10 mouse cellular contexts compared by ENCODE assay signal in the genomic region with DNA sequence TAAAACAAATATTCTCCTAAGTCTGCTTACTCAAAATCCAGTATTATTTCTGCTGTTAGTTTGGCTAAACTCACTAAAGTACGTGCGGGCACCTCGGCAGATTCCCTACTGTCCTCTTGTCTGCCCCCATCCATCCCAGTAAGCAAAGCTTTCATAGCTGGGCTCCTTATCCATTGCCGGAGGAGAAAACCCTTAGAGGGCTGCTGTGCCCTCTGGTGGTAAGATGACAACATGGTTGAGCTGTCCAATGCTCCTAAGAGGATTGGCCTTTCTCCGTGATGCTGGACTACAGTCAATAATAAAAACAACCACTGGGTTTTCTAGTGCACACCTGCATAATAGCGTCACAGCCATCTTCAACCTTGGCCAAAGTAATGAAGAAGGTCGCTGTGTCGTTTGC. TPM values are rescaled to one million over a fixed set of nuclear protein-coding genes. Genes with fewer than 3 reads are reported as not detected.
DNase-seq lines count a peak whose midpoint lies in the region; ATAC-seq and TF ChIP-seq lines count a peak whose summit lies in the region.
"Had no signal": no experiment of that assay in that cellular context is flagged by ENCODE, and none has a peak within 500 bp of the region (broad histone marks: within the 10 kb centered on the region; RNA-seq: fewer than 3 reads in every experiment).

No protein-coding gene starts in this region.

- intact Hi-C loops in heart, adult 2 months (cut with DNase I), result loop anchor here (2.0 kb wide), 1 partner anchor 22 kb away; no protein-coding TSS in a partner anchor
- intact Hi-C loops in heart, postnatal 36 days (cut with DNase I), result loop anchor here (1.0 to 2.0 kb wide), 2 partner anchors 78 to 116 kb away; a partner anchor contains a TSS
- intact Hi-C loops in left cerebral cortex, postnatal 14 days (cut with DNase I), result loop anchor here (2.0 to 10.0 kb wide), 2 partner anchors 116 to 732 kb away; no protein-coding TSS in a partner anchor

- no peaks in the 10 kb centered on the region for H3K36me3 ChIP-seq in heart, adult 2 months (ENCODE audit: control insufficient read depth, insufficient read depth, low read length)
- no peaks in the 10 kb centered on the region for H3K36me3 ChIP-seq in heart, embryonic 11.5 days (ENCODE audit: control insufficient read depth, insufficient read depth, low read length)
- no peaks in the 10 kb centered on the region for H3K36me3 ChIP-seq in ES-E14 (ENCODE audit: control insufficient read depth, insufficient read depth, low read length, poor library complexity, severe bottlenecking)
- H3K36me3 ChIP-seq in neural tube, embryonic 14.5 days (ENCODE audit: control insufficient read depth, insufficient read depth, low read length), result no peaks in the 10 kb centered on the region
- H3K36me3 ChIP-seq: G1E had no signal

- H3K4me3 ChIP-seq in heart, adult 2 months, result no peak overlapping the region
- no peak overlapping the region for H3K4me3 ChIP-seq in heart, embryonic 11.5 days (ENCODE audit: low read depth, low read length)
- no peak overlapping the region for H3K4me3 ChIP-seq in ES-E14 (ENCODE audit: insufficient read depth in 1 of 2, low read depth in 1 of 2, low read length in 2 of 2, poor library complexity in 1 of 2, severe bottlenecking in 1 of 2)
- no peak overlapping the region for H3K4me3 ChIP-seq in neural tube, embryonic 14.5 days (ENCODE audit: low read depth, low read length)
- H3K4me3 ChIP-seq: myocyte had no signal

- in situ Hi-C loops in ES-E14 (cut with MboI; ENCODE audit: low sequenced_read_pairs in 2 of 2, unreplicated experiment in 2 of 2), result no loop called here

- no peaks in the 10 kb centered on the region for H3K79me2 ChIP-seq in heart, adult 2 months (replicated peaks; ENCODE audit: control insufficient read depth, insufficient read depth, low read length)

- H3K27ac ChIP-seq in heart, adult 2 months, result no peak overlapping the region
- no peak overlapping the region for H3K27ac ChIP-seq in heart, embryonic 11.5 days (ENCODE audit: low read depth, low read length)
- H3K27ac ChIP-seq in ES-E14 (ENCODE audit: insufficient read depth, low read depth, low read length, poor library complexity, severe bottlenecking), result no peak overlapping the region
- no peak overlapping the region for H3K27ac ChIP-seq in neural tube, embryonic 14.5 days (ENCODE audit: low read depth, low read length)

- TF ChIP-seq CTCF in heart, adult 2 months (IDR thresholded peaks at IDR 0.05), result peak; percentile 86

- no peak overlapping the region for H3K9ac ChIP-seq in heart, adult 2 months (ENCODE audit: low read depth, low read length)
- no peak overlapping the region for H3K9ac ChIP-seq in heart, embryonic 11.5 days (ENCODE audit: low read depth, low read length)
- H3K9ac ChIP-seq in ES-E14 (ENCODE audit: insufficient read depth, low read depth, low read length, poor library complexity, severe bottlenecking), result no peak overlapping the region
- no peak overlapping the region for H3K9ac ChIP-seq in neural tube, embryonic 14.5 days (replicated peaks; ENCODE audit: low read depth, low read length)

- 27% methylated on average over 8 of the region's 8 CpGs for WGBS in heart, adult 2 months
- 32% methylated on average over 8 of the region's 8 CpGs for WGBS in heart, embryonic 11.5 days (ENCODE audit: insufficient replicate concordance)
- WGBS in neural tube, embryonic 14.5 days, result 42% methylated on average over 8 of the region's 8 CpGs

- ATAC-seq in heart, embryonic 11.5 days (replicated peaks; ENCODE audit: insufficient number of reproducible peaks, low FRiP score, low TSS enrichment), result no peak
- 0 out of 2 replicates have a peak, but pooled peaks have one; percentile 15 for ATAC-seq in neural tube, embryonic 14.5 days (ENCODE audit: low read depth)
- ATAC-seq in erythroblast, adult 5-6 weeks (replicated peaks; ENCODE audit: low FRiP score, poor library complexity, severe bottlenecking), result no peak

- H3K4me2 ChIP-seq in heart, embryonic 11.5 days, result no peak overlapping the region
- H3K4me2 ChIP-seq in neural tube, embryonic 14.5 days (ENCODE audit: low read depth, low read length), result no peak overlapping the region

- no peak for TF ChIP-seq POLR2A in heart, adult 2 months (IDR thresholded peaks at IDR 0.05; ENCODE audit: insufficient read depth, low read depth, low read length)

- H3K4me1 ChIP-seq in heart, adult 2 months (ENCODE audit: control insufficient read depth, insufficient read depth, low read length), result peaks cover 5% of the 10 kb centered on the region; the same call in 1 of the 2 replicates
- peaks cover 21% of the 10 kb centered on the region for H3K4me1 ChIP-seq in heart, embryonic 11.5 days (ENCODE audit: control insufficient read depth, insufficient read depth, low read length)
- H3K4me1 ChIP-seq in ES-E14 (ENCODE audit: control insufficient read depth in 2 of 2, insufficient read depth in 2 of 2, low read length in 2 of 2, poor library complexity in 1 of 2), result no peaks in the 10 kb centered on the region; a peak in 2 of 4 replicates
- peaks cover 11% of the 10 kb centered on the region for H3K4me1 ChIP-seq in neural tube, embryonic 14.5 days (ENCODE audit: control insufficient read depth, insufficient read depth, low read length)

- 0 out of 2 replicates have a peak, but pooled peaks have one; percentile 62 for TF ChIP-seq EP300 in heart, adult 2 months (IDR thresholded peaks at IDR 0.05; ENCODE audit: insufficient read depth, low read depth, low read length)

- DNase-seq in heart, adult 2 months, result peak; percentile 39 to 50
- peak; percentile 19 for DNase-seq in ES-E14 (ENCODE audit: low read depth, low spot score)
- peak; percentile 76 for DNase-seq in embryo, embryonic 10 days (ENCODE audit: low spot score)
- DNase-seq in heart, postnatal 36 days, result peak; percentile 41 to 53
- DNase-seq in left cerebral cortex, postnatal 14 days (ENCODE audit: low spot score in 2 of 2), result peak; percentile 71 to 73

- no peaks in the 10 kb centered on the region for H3K27me3 ChIP-seq in heart, adult 2 months (ENCODE audit: control insufficient read depth, insufficient read depth, low read length)
- 0 out of 2 replicates have a peak, but pooled peaks cover 2% of the 10 kb centered on the region for H3K27me3 ChIP-seq in heart, embryonic 11.5 days (ENCODE audit: control insufficient read depth, insufficient read depth, low read length)
- H3K27me3 ChIP-seq in neural tube, embryonic 14.5 days (ENCODE audit: control insufficient read depth, insufficient read depth, low read length), result no peaks in the 10 kb centered on the region

- H3K9me3 ChIP-seq in heart, embryonic 11.5 days (replicated peaks; ENCODE audit: control insufficient read depth, low read length), result no peaks in the 10 kb centered on the region
- H3K9me3 ChIP-seq in ES-E14 (ENCODE audit: control insufficient read depth, insufficient read depth, low read depth, low read length), result no peaks in the 10 kb centered on the region
- H3K9me3 ChIP-seq in neural tube, embryonic 14.5 days (ENCODE audit: control insufficient read depth, low read length), result no peaks in the 10 kb centered on the region
- H3K9me3 ChIP-seq: G1E had no signal

TF ChIP-seq in ES-E14, 5 proteins besides CTCF, POLR2A, EP300 and RAD21:
- TF ChIP-seq ZC3H11A (IDR thresholded peaks at IDR 0.05; ENCODE audit: borderline replicate concordance, low read depth, low read length), result peak; percentile 67; the same call in 1 of the 2 replicates
- TF ChIP-seq MAFK (IDR thresholded peaks at IDR 0.05; ENCODE audit: insufficient read depth, low read depth, low read length), result no peak

RNA-seq across cellular contexts. Expression of a gene that starts 59.3 kb away (rescaled TPM):
- 1 to 10 TPM; 6.1 to 7.4 TPM for total RNA-seq in heart, adult 2 months (2021)
- 6.8 and 14.1 TPM in 2 replicates for polyA plus RNA-seq in heart, adult 2 months (2012; rRNA removed)
- polyA plus RNA-seq in heart, embryonic 11.5 days (2014; fragmentation: Nextera tagmentation; extraction: Ambion mirVana), result 15.5 and 17.7 TPM in 2 replicates
- 4.9 and 8.9 TPM in 2 replicates for total RNA-seq in ES-E14 (2012; rRNA removed)
- 10 to 100 TPM; 10.3 to 13.0 TPM for total RNA-seq in heart, postnatal 36 days (2021)
- total RNA-seq in left cerebral cortex, postnatal 14 days (2021), result 100 to 1,000 TPM; 163 TPM
- 109 and 110 TPM in 2 replicates for polyA plus RNA-seq in neural tube, embryonic 14.5 days (2014; fragmentation: Nextera tagmentation; extraction: Ambion mirVana)
- not detected in 2 replicates for total RNA-seq in erythroblast, adult 5-6 weeks (2015; ENCODE audit: low replicate concordance)
- total RNA-seq in erythroblast, adult 5-6 weeks (2017; ENCODE audit: low replicate concordance), result not detected in 2 replicates
- polyA plus RNA-seq: G1E had no signal

Comparison
In these comparisons a context has a peak if more than half of its experiments do, and no peak if none do; other contexts are left out.
1. DNase-seq: peak in every context shown above with its lines; median percentile 76 in embryo, embryonic 10 days; 72 in left cerebral cortex, postnatal 14 days; 47 in heart, postnatal 36 days; 44 in heart, adult 2 months; 19 in ES-E14.
2. RNA of a gene that starts 59.3 kb away (total RNA-seq): 163 TPM in left cerebral cortex, postnatal 14 days; 10.3 to 13.0 TPM in heart, postnatal 36 days, 4.9 to 8.9 TPM in ES-E14, 6.1 to 7.4 TPM in heart, adult 2 months and not detected in erythroblast, adult 5-6 weeks; every median in the first group is over 10 times any median in the second.